Mouse (Mus musculus): ENCODE data around the gene Erf.
"Not testable (repeated sequence)": the region's sequence is repeated elsewhere in the genome, so short reads cannot be mapped to it uniquely, and the experiment has no call there.

Gene Erf

GRCm38 (mm10) chr7:25267301-25267750 is 16.8 kb upstream of the Erf start, which contains the start of gene Cic:
Gene Cic (plus strand): TSS chr7:25267704.
- DNase-seq (ENCODE audit: low spot score) = peak; percentile 99

- no peak for DNase-seq (ENCODE audit: low spot score)
These were observed 15.8 kb upstream of the Erf start for GRCm38 (mm10) chr7:25266180-25266962.

- not testable (repeated sequence) for DNase-seq (ENCODE audit: low spot score)
These were observed 15.2 kb upstream of the Erf start for GRCm38 (mm10) chr7:25265743-25266142.

GRCm38 (mm10) chr7:25263968-25264870 is 13.7 kb upstream of the Erf start:
- DNase-seq (ENCODE audit: low spot score) = no peak

- DNase-seq (ENCODE audit: low spot score) = no peak
These were observed 11.3 kb upstream of the Erf start for GRCm38 (mm10) chr7:25261896-25262295.

- DNase-seq (ENCODE audit: low spot score) = no peak
These were observed 1.3 kb upstream of the Erf start for GRCm38 (mm10) chr7:25251822-25252221.

GRCm38 (mm10) chr7:25251071-25251791 is 670 bp upstream of the Erf start:
- no peak for DNase-seq (ENCODE audit: low spot score)

- DNase-seq (ENCODE audit: low spot score) = no peak
These were observed 1.0 kb downstream of the Erf start for GRCm38 (mm10) chr7:25249314-25250140.

- DNase-seq (ENCODE audit: low spot score) = no peak
These were observed 1.7 kb downstream of the Erf start for GRCm38 (mm10) chr7:25248846-25249313.

- DNase-seq (ENCODE audit: low spot score) = peak; percentile 83
These were observed 2.4 kb downstream of the Erf start for GRCm38 (mm10) chr7:25248018-25248647.

- DNase-seq (ENCODE audit: low spot score) = no peak
These were observed 3.1 kb downstream of the Erf start for GRCm38 (mm10) chr7:25247498-25247897.

- no peak for DNase-seq (ENCODE audit: low spot score)
These were observed 3.8 kb downstream of the Erf start for GRCm38 (mm10) chr7:25246759-25247137.

- no peak for DNase-seq (ENCODE audit: low spot score)
These were observed 4.3 kb downstream of the Erf start for GRCm38 (mm10) chr7:25246079-25246758.

- DNase-seq (ENCODE audit: low spot score) = no peak
These were observed 5.8 kb downstream of the Erf start for GRCm38 (mm10) chr7:25244562-25245369.

GRCm38 (mm10) chr7:25243361-25243760 is 7.2 kb downstream of the Erf start:
- no peak for DNase-seq (ENCODE audit: low spot score)

GRCm38 (mm10) chr7:25241062-25241461 is 9.5 kb downstream of the Erf start:
- no peak for DNase-seq (ENCODE audit: low spot score)

GRCm38 (mm10) chr7:25240631-25241030 is 9.9 kb downstream of the Erf start:
- DNase-seq (ENCODE audit: low spot score) = no peak

- DNase-seq (ENCODE audit: low spot score) = no peak
These were observed 11.5 kb downstream of the Erf start for GRCm38 (mm10) chr7:25238829-25239623.

All from left cerebral cortex, adult 11 months (tissue).